In the genomic region with DNA sequence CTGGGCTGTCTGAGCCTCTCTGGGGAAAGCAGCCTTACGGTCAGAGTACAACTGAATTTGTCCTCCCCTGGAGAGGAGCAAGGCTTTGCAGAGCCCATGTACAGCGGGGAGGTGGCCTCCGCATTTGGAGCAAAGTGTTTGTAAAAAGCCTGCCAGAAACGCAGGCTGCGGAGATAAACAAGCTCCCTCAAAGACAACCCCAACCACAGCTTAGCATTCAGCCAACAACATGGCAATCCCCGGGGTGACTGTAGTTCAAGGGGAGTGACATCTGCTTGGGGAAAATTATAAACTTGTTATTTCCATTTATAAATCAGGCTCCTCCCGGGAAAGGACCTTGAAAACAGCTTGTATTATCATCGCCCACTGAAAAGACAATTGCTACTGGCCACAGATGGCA, we compare ENCODE assay signal across 12 mouse cellular contexts. TPM values are rescaled to one million over a fixed set of nuclear protein-coding genes. Genes with fewer than 3 reads are reported as not detected.
DNase-seq lines count a peak whose midpoint lies in the region; ATAC-seq and TF ChIP-seq lines count a peak whose summit lies in the region.
"Had no signal": no experiment of that assay in that cellular context is flagged by ENCODE, and none has a peak within 500 bp of the region (broad histone marks: within the 10 kb centered on the region; RNA-seq: fewer than 3 reads in every experiment).

No protein-coding gene starts in this region.

- H3K9me3 ChIP-seq in heart, embryonic 15.5 days (replicated peaks) = no peaks in the 10 kb centered on the region
- no peaks in the 10 kb centered on the region for H3K9me3 ChIP-seq in heart, embryonic 12.5 days (replicated peaks)
- no peaks in the 10 kb centered on the region for H3K9me3 ChIP-seq in limb, embryonic 11.5 days (ENCODE audit: control insufficient read depth, low read length)

- 0 out of 2 replicates have a peak overlapping the region, but pooled peaks have one; percentile 13 for H3K4me2 ChIP-seq in heart, embryonic 15.5 days
- no peak overlapping the region for H3K4me2 ChIP-seq in heart, embryonic 12.5 days
- H3K4me2 ChIP-seq in limb, embryonic 11.5 days (ENCODE audit: low read depth, severe bottlenecking) = no peak overlapping the region

- no peak overlapping the region for H3K9ac ChIP-seq in heart, embryonic 15.5 days
- no peak overlapping the region for H3K9ac ChIP-seq in heart, embryonic 12.5 days
- no peak overlapping the region for H3K9ac ChIP-seq in limb, embryonic 11.5 days (ENCODE audit: low read length)
- H3K9ac ChIP-seq: liver, embryonic 14.5 days had no signal

- peaks cover 33% of the 10 kb centered on the region for H3K4me1 ChIP-seq in heart, embryonic 15.5 days (replicated peaks)
- peaks cover 23% of the 10 kb centered on the region for H3K4me1 ChIP-seq in heart, embryonic 12.5 days (replicated peaks)
- H3K4me1 ChIP-seq in thymus, adult 2 months (replicated peaks; ENCODE audit: control insufficient read depth, insufficient read depth, low read length) = peaks cover 64% of the 10 kb centered on the region
- H3K4me1 ChIP-seq in limb, embryonic 11.5 days (ENCODE audit: control insufficient read depth, insufficient read depth, low read length) = peaks cover 40% of the 10 kb centered on the region

- 31% methylated on average over 8 of the region's 8 CpGs for WGBS in heart, embryonic 15.5 days
- WGBS in heart, embryonic 12.5 days = 30% methylated on average over 8 of the region's 8 CpGs
- 25% methylated on average over 8 of the region's 8 CpGs for WGBS in thymus, adult 2 months
- 32% methylated on average over 8 of the region's 8 CpGs for WGBS in limb, embryonic 11.5 days

- H3K27me3 ChIP-seq in heart, embryonic 15.5 days = peaks cover 25% of the 10 kb centered on the region
- peaks cover 42% of the 10 kb centered on the region for H3K27me3 ChIP-seq in heart, embryonic 12.5 days (replicated peaks)
- H3K27me3 ChIP-seq in thymus, adult 2 months (ENCODE audit: control insufficient read depth, insufficient read depth, low read length) = no peaks in the 10 kb centered on the region
- 0 out of 2 replicates have a peak, but pooled peaks cover 3% of the 10 kb centered on the region for H3K27me3 ChIP-seq in limb, embryonic 11.5 days (ENCODE audit: control insufficient read depth, insufficient read depth, low read length)

- peak overlapping the region; percentile 21; the same call in 1 of the 2 replicates for H3K27ac ChIP-seq in heart, embryonic 15.5 days
- H3K27ac ChIP-seq in heart, embryonic 12.5 days (ENCODE audit: poor library complexity, severe bottlenecking) = no peak overlapping the region
- H3K27ac ChIP-seq in thymus, adult 2 months (ENCODE audit: control insufficient read depth, insufficient read depth, low read length) = peak overlapping the region; percentile 92
- H3K27ac ChIP-seq in limb, embryonic 11.5 days (replicated peaks; ENCODE audit: low read depth, low read length) = peak overlapping the region; percentile 38; the same call in 1 of the 2 replicates
- H3K27ac ChIP-seq: liver, embryonic 14.5 days had no signal

- no peaks in the 10 kb centered on the region for H3K36me3 ChIP-seq in heart, embryonic 15.5 days
- H3K36me3 ChIP-seq in heart, embryonic 12.5 days = no peaks in the 10 kb centered on the region
- H3K36me3 ChIP-seq in thymus, adult 2 months (ENCODE audit: control insufficient read depth, insufficient read depth, low read length) = peaks cover 10% of the 10 kb centered on the region; the same call in 1 of the 2 replicates
- no peaks in the 10 kb centered on the region for H3K36me3 ChIP-seq in limb, embryonic 11.5 days (ENCODE audit: control insufficient read depth, insufficient read depth, low read length)

- no peak overlapping the region for H3K4me3 ChIP-seq in heart, embryonic 15.5 days
- no peak overlapping the region for H3K4me3 ChIP-seq in heart, embryonic 12.5 days
- no peak overlapping the region for H3K4me3 ChIP-seq in thymus, adult 2 months (ENCODE audit: control insufficient read depth, insufficient read depth, low read length)
- H3K4me3 ChIP-seq in limb, embryonic 11.5 days (ENCODE audit: low read depth, low read length) = no peak overlapping the region
- H3K4me3 ChIP-seq: erythroblast, embryonic 14.5 days had no signal

- no peak for TF ChIP-seq CTCF in thymus, adult 2 months (IDR thresholded peaks at IDR 0.05; ENCODE audit: borderline replicate concordance, control insufficient read depth, extremely low read depth, insufficient read depth, low read length, poor library complexity)

- TF ChIP-seq POLR2A in thymus, adult 2 months (IDR thresholded peaks at IDR 0.05; ENCODE audit: control insufficient read depth, extremely low read depth, insufficient read depth, low read length, poor library complexity) = no peak

- ATAC-seq in heart, embryonic 15.5 days (replicated peaks; ENCODE audit: insufficient number of reproducible peaks, insufficient read depth, low FRiP score, low read depth) = no peak
- no peak for ATAC-seq in heart, embryonic 12.5 days (ENCODE audit: insufficient number of reproducible peaks, low FRiP score)
- no peak for ATAC-seq in limb, embryonic 11.5 days (ENCODE audit: insufficient number of reproducible peaks, low FRiP score, low TSS enrichment, low read depth)
- no peak for ATAC-seq in megakaryocyte progenitor cell, adult 5-6 weeks (replicated peaks; ENCODE audit: poor library complexity)

- no peak for DNase-seq in thymus, adult 2 months
- no peak for DNase-seq in thymus, adult 18-20 months
- DNase-seq in limb, embryonic 11.5 days (ENCODE audit: low spot score) = no peak
- peak; percentile 39 for DNase-seq in testis, postnatal 14 days (ENCODE audit: low spot score)
- no peak for DNase-seq in urinary bladder, postnatal 4 days (ENCODE audit: low spot score in 2 of 2)
- DNase-seq: kidney, adult 9 months; right cerebral cortex, postnatal 4 days had no signal

RNA-seq across cellular contexts. Expression of gene Cd247, which starts 49.1 kb away (rescaled TPM):
- 0.89 and 5.5 TPM in 2 replicates for polyA plus RNA-seq in heart, embryonic 15.5 days (2015; fragmentation: Nextera tagmentation; extraction: Ambion mirVana)
- polyA plus RNA-seq in heart, embryonic 12.5 days (2016; fragmentation: Nextera tagmentation; extraction: Ambion mirVana) = 0.38 and 0.49 TPM in 2 replicates
- polyA plus RNA-seq in thymus, adult 2 months (2012; rRNA removed) = 559 and 663 TPM in 2 replicates
- 1.2 and 1.6 TPM in 2 replicates for polyA plus RNA-seq in limb, embryonic 11.5 days (2014; fragmentation: Nextera tagmentation; extraction: Ambion mirVana)
- 0.12 TPM in 1 of 2 replicates, not detected in the other for total RNA-seq in megakaryocyte progenitor cell, adult 5-6 weeks (2015)
- total RNA-seq in megakaryocyte progenitor cell, adult 5-6 weeks (2017) = 0.29 and 1.2 TPM in 2 replicates

Comparison
In these comparisons a context has a peak if more than half of its experiments do, and no peak if none do; other contexts are left out.
1. RNA of gene Cd247, which starts 49.1 kb away (polyA plus RNA-seq): 559 to 663 TPM in thymus, adult 2 months; 1.2 to 1.6 TPM in limb, embryonic 11.5 days, 0.89 to 5.5 TPM in heart, embryonic 15.5 days and 0.38 to 0.49 TPM in heart, embryonic 12.5 days; every median in the first group is over 10 times any median in the second.